Mouse (Mus musculus): ENCODE results near the gene Tnik. TPM values are rescaled to one million over a fixed set of nuclear protein-coding genes. Genes with fewer than 3 reads are reported as not detected.
A peak's percentile ranks its signal among the peaks of the same experiment; 100 is the strongest.

Gene Tnik
- polyA plus RNA-seq, 1 experiment from 2014 or later = 20.7 TPM

- TF ChIP-seq CTCF (IDR thresholded peaks at IDR 0.05) = no peak
- DNase-seq (ENCODE audit: low read depth, low spot score) (no peak), ATAC-seq (no peak)
- ChIA-PET POLR2A (no interaction called here), CTCF (no interaction called here)
- no peaks in the 10 kb centered on the region for H3K27me3 ChIP-seq
- in situ Hi-C loops (cut with MboI; ENCODE audit: low pct_unique_long_range_greater_than_20kb) = no loop called here
These were observed 30.1 kb upstream of the Tnik start for GRCm38 (mm10) chr3:28232885-28233284.

- ChIA-PET CTCF (interaction anchor here (1.1 kb wide), 1 partner anchor 11 kb away, joined by 3 read pairs; no protein-coding TSS in a partner anchor), POLR2A (no interaction called here)
- no peak for DNase-seq (ENCODE audit: low read depth, low spot score)
- no peaks in the 10 kb centered on the region for H3K27me3 ChIP-seq
- TF ChIP-seq CTCF (IDR thresholded peaks at IDR 0.05) = no peak
- in situ Hi-C loops (cut with MboI; ENCODE audit: low pct_unique_long_range_greater_than_20kb) = no loop called here
- no peak for ATAC-seq
These were observed 28.8 kb upstream of the Tnik start for GRCm38 (mm10) chr3:28234179-28234578.

- ATAC-seq (no peak), DNase-seq (ENCODE audit: low read depth, low spot score) (no peak)
- POLR2A ChIA-PET = no interaction called here
- in situ Hi-C loops (cut with MboI; ENCODE audit: low pct_unique_long_range_greater_than_20kb) = no loop called here
- CTCF ChIA-PET = interaction anchor here (1.4 to 2.3 kb wide), 3 partner anchors 9 to 18 kb away, joined by 4 to 6 read pairs (median 5); no protein-coding TSS in a partner anchor
- H3K27me3 ChIP-seq = no peaks in the 10 kb centered on the region
- no peak for TF ChIP-seq CTCF (IDR thresholded peaks at IDR 0.05)
These were observed 26.3 kb upstream of the Tnik start for GRCm38 (mm10) chr3:28236689-28237088.

- in situ Hi-C loops (cut with MboI; ENCODE audit: low pct_unique_long_range_greater_than_20kb) = no loop called here
- ChIA-PET POLR2A (interaction anchor here (0.7 kb wide), 1 partner anchor 19 kb away, joined by 3 read pairs; no protein-coding TSS in a partner anchor), CTCF (interaction anchor here (0.6 to 2.3 kb wide), 3 partner anchors 8 to 21 kb away, joined by 3 to 6 read pairs (median 3); no protein-coding TSS in a partner anchor)
- TF ChIP-seq CTCF (IDR thresholded peaks at IDR 0.05) = no peak
- no peaks in the 10 kb centered on the region for H3K27me3 ChIP-seq
- ATAC-seq (no peak), DNase-seq (ENCODE audit: low read depth, low spot score) (no peak)
These were observed 24.9 kb upstream of the Tnik start for GRCm38 (mm10) chr3:28238136-28238535.

- ChIA-PET POLR2A (interaction anchor here (1.0 kb wide), 1 partner anchor 10 kb away, joined by 3 read pairs; no protein-coding TSS in a partner anchor), CTCF (interaction anchor here (1.3 kb wide), 1 partner anchor 12 kb away, joined by 4 read pairs; no protein-coding TSS in a partner anchor)
- DNase-seq (ENCODE audit: low read depth, low spot score) (no peak), ATAC-seq (no peak)
- H3K27me3 ChIP-seq = no peaks in the 10 kb centered on the region
- in situ Hi-C loops (cut with MboI; ENCODE audit: low pct_unique_long_range_greater_than_20kb) = no loop called here
- TF ChIP-seq CTCF (IDR thresholded peaks at IDR 0.05) = no peak
These were observed 20.5 kb upstream of the Tnik start for GRCm38 (mm10) chr3:28242561-28242960.

- DNase-seq (ENCODE audit: low read depth, low spot score) = no peak
- no peak for TF ChIP-seq CTCF (IDR thresholded peaks at IDR 0.05)
- no peaks in the 10 kb centered on the region for H3K27me3 ChIP-seq
- CTCF ChIA-PET = interaction anchor here (0.9 to 1.4 kb wide), 3 partner anchors 11 to 18 kb away, joined by 3 to 4 read pairs (median 3); no protein-coding TSS in a partner anchor
- in situ Hi-C loops (cut with MboI; ENCODE audit: low pct_unique_long_range_greater_than_20kb) = no loop called here
- POLR2A ChIA-PET = interaction anchor here (0.5 kb wide), 1 partner anchor 195 kb away, joined by 3 read pairs; no protein-coding TSS in a partner anchor
- no peak for ATAC-seq
These were observed 18.6 kb upstream of the Tnik start for GRCm38 (mm10) chr3:28244244-28244890.

- ATAC-seq = no peak
- no peaks in the 10 kb centered on the region for H3K27me3 ChIP-seq
- TF ChIP-seq CTCF (IDR thresholded peaks at IDR 0.05) = no peak
- ChIA-PET CTCF (interaction anchor here (0.7 to 1.7 kb wide), 3 partner anchors 13 to 22 kb away, joined by 3 to 5 read pairs (median 4); no protein-coding TSS in a partner anchor), POLR2A (no interaction called here)
- in situ Hi-C loops (cut with MboI; ENCODE audit: low pct_unique_long_range_greater_than_20kb) = no loop called here
- no peak for DNase-seq (ENCODE audit: low read depth, low spot score)
These were observed 14.6 kb upstream of the Tnik start for GRCm38 (mm10) chr3:28248255-28248957.

GRCm38 (mm10) chr3:28255711-28256110 lies 7.3 kb upstream of the Tnik start:
- no peak for TF ChIP-seq CTCF (IDR thresholded peaks at IDR 0.05)
- DNase-seq (ENCODE audit: low read depth, low spot score) = no peak
- no peak for ATAC-seq
- ChIA-PET CTCF (interaction anchor here (1.2 to 1.5 kb wide), 2 partner anchors 11 to 18 kb away, joined by 3 read pairs; no protein-coding TSS in a partner anchor), POLR2A (interaction anchor here (1.0 kb wide), 1 partner anchor 14 kb away, joined by 3 read pairs; no protein-coding TSS in a partner anchor)
- in situ Hi-C loops (cut with MboI; ENCODE audit: low pct_unique_long_range_greater_than_20kb) = no loop called here
- H3K27me3 ChIP-seq = no peaks in the 10 kb centered on the region

- ChIA-PET POLR2A (interaction anchor here (0.6 to 1.6 kb wide), 9 partner anchors 11 to 540 kb away, joined by 3 to 14 read pairs (median 4); no protein-coding TSS in a partner anchor), CTCF (interaction anchor here (1.1 to 2.6 kb wide), 9 partner anchors 11 to 281 kb away, joined by 3 to 11 read pairs (median 6); no protein-coding TSS in a partner anchor)
- TF ChIP-seq CTCF (IDR thresholded peaks at IDR 0.05) = no peak
- in situ Hi-C loops (cut with MboI; ENCODE audit: low pct_unique_long_range_greater_than_20kb) = loop anchor here (5.0 to 10.0 kb wide), 2 partner anchors 85 to 482 kb away; no protein-coding TSS in a partner anchor
- peak; percentile 34 for DNase-seq (ENCODE audit: low read depth, low spot score)
- no peaks in the 10 kb centered on the region for H3K27me3 ChIP-seq
- ATAC-seq = peak; percentile 27
These were observed 528 bp upstream of the Tnik start for GRCm38 (mm10) chr3:28262371-28263001.
